Mouse (Mus musculus) brain, adult 10 weeks (tissue): ENCODE data around the gene Lypd8. TPM values are rescaled to one million over a fixed set of nuclear protein-coding genes. Genes with fewer than 3 reads are reported as not detected.

Source experiments
- polyA plus RNA-seq: library from polyadenylated mRNA; stranded (reverse); fragments of 350-450 nt; fragmentation: Illumina TruSeq; extraction: RNeasy Lipid Tissue Mini Kit (QIAGEN cat#74804); gene quantifications from one replicate; pipeline ENCODE4 v1.2.3, GENCODE M21; 2015; ENCODE audit warnings: low read depth, low replicate concordance

Lypd8 gene
- polyA plus RNA-seq: not detected

GRCm38 (mm10) chr11:58378763-58379278 lies at the start of gene Lypd8:
Lypd8 (plus strand) TSS chr11:58379043.

GRCm38 (mm10) chr11:58330276-58331148 lies 48.3 kb upstream of the Lypd8 start, which contains the start of the genes Zfp672 and Sh3bp5l:
Zfp672 (minus strand) TSS chr11:58330339.
Sh3bp5l (plus strand) TSS chr11:58330724.

GRCm38 (mm10) chr11:58420815-58421214 lies 42.0 kb downstream of the Lypd8 start, which contains the start of gene 1810065E05Rik:
1810065E05Rik (plus strand) TSS chr11:58421111.

GRCm38 (mm10) chr11:58432259-58432658 lies 53.4 kb downstream of the Lypd8 start, which contains the start of gene Gm12253:
Gm12253 (plus strand) TSS chr11:58432559.

Other genes with a start within 250 kb of the Lypd8 start
- 10.2 TPM for gene Gemin5, start 210.5 kb upstream of the Lypd8 start, polyA plus RNA-seq
- gene Mrpl22, start 207.4 kb upstream of the Lypd8 start, polyA plus RNA-seq: 69.5 TPM
- gene Igtp, start 179.5 kb upstream of the Lypd8 start, polyA plus RNA-seq: 6.6 TPM
- gene Irgm2, start 179.4 kb upstream of the Lypd8 start, polyA plus RNA-seq: 3.0 TPM
- not detected for gene 4930438A08Rik, start 104.2 kb upstream of the Lypd8 start, polyA plus RNA-seq
- gene Zfp692, start 72.0 kb upstream of the Lypd8 start, polyA plus RNA-seq: 26.8 TPM
- gene Zfp672, start 48.7 kb upstream of the Lypd8 start, polyA plus RNA-seq: 35.8 TPM
- 37.3 TPM for gene Sh3bp5l, start 48.3 kb upstream of the Lypd8 start, polyA plus RNA-seq
- not detected for gene 1810065E05Rik, start 42.1 kb downstream of the Lypd8 start, polyA plus RNA-seq
- gene Gm12253, start 53.5 kb downstream of the Lypd8 start, polyA plus RNA-seq: not detected
- gene Lypd9, start 73.9 kb downstream of the Lypd8 start, polyA plus RNA-seq: not detected
- not detected for gene Olfr30, start 83.2 kb downstream of the Lypd8 start, polyA plus RNA-seq
- gene Olfr332, start 113.5 kb downstream of the Lypd8 start, polyA plus RNA-seq: not detected
- not detected for gene Olfr331, start 123.5 kb downstream of the Lypd8 start, polyA plus RNA-seq
- gene Olfr330, start 155.8 kb downstream of the Lypd8 start, polyA plus RNA-seq: not detected
- gene Olfr329-ps, start 167.4 kb downstream of the Lypd8 start, polyA plus RNA-seq: not detected
- gene Olfr328, start 176.6 kb downstream of the Lypd8 start, polyA plus RNA-seq: not detected
- not detected for gene Olfr224, start 191.5 kb downstream of the Lypd8 start, polyA plus RNA-seq
- not detected for gene Olfr325, start 198.7 kb downstream of the Lypd8 start, polyA plus RNA-seq
- not detected for gene Olfr324, start 216.1 kb downstream of the Lypd8 start, polyA plus RNA-seq
- gene 2210407C18Rik, start 237.0 kb downstream of the Lypd8 start, polyA plus RNA-seq: not detected